Mouse (Mus musculus): ENCODE measurements around the gene Ccnt1. TPM values are rescaled to one million over a fixed set of nuclear protein-coding genes. Genes with fewer than 3 reads are reported as not detected.
"Not testable (repeated sequence)": the region's sequence is repeated elsewhere in the genome, so short reads cannot be mapped to it uniquely, and the experiment has no call there.

The Ccnt1 gene
- total RNA-seq, 2 experiments from 2014 or later: 37.2 to 41.1 TPM

DNA sequence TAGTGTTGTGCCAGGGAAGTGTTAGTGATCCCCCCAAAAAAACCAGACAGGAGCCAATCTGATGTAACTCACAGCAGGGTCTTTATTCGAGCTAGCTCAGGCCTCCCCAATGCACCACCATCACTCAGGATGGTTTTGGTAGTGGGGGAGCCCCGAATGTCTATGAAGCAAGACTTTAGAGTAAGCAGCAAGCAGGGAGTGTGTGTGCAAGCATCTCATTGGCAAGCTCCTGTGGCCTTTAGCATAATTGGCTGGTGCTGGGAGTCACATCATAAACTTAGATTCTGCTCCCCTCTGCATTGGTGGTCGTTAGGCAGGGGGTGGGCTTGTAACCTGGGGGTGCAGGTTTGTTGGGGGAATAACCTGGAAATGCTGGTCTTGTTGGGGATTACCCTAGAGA is 57.0 kb downstream of the Ccnt1 start:
- ATAC-seq (replicated peaks; ENCODE audit: low FRiP score, poor library complexity, severe bottlenecking): not testable (repeated sequence)

DNA sequence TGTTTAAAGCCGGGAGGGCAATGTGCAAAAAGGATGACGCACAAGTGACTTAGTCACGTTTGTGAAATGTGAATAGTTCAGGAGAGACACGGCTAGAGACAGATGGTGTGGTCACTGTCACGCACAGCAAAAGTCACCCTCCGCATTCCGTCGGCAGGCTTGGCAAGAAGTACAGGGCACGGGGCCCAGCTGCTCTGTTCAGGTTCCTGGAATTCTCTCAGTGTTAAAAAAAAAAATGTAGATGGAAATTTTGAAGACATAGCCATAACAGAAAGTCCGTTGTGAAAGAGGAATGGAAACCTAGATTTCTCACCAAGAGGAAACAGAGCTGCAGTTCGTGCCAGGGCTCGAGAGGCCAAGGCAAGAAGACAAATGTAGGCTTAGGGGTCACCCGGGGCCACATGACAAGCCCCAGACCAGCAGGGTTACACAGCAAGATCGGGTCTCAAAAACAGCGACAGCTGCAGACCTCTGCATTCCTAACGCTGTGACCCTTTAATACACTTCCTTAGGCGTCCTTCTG is 57.9 kb downstream of the Ccnt1 start:
- no peak for ATAC-seq (replicated peaks; ENCODE audit: low FRiP score, poor library complexity, severe bottlenecking)

DNA sequence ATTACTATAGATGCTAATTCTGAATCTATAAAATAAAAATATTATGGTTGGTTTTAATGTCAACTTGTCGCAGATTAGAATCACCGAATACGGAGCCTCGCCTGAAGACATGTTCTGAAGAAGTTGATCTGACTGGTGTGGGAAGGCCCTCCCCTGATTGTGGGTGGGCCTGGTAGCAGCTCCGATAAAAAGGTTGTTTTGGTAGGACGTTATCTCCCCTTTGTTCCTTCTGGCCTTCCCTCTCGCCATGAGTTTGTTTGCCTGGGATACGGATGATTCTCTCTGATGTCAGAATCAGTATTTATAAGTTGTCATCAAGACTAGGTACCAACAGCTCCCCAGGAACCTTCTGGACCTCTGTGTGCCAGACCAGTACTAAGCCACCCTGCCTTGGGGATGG is 58.5 kb downstream of the Ccnt1 start:
- no peak for ATAC-seq (replicated peaks; ENCODE audit: low FRiP score, poor library complexity, severe bottlenecking)

DNA sequence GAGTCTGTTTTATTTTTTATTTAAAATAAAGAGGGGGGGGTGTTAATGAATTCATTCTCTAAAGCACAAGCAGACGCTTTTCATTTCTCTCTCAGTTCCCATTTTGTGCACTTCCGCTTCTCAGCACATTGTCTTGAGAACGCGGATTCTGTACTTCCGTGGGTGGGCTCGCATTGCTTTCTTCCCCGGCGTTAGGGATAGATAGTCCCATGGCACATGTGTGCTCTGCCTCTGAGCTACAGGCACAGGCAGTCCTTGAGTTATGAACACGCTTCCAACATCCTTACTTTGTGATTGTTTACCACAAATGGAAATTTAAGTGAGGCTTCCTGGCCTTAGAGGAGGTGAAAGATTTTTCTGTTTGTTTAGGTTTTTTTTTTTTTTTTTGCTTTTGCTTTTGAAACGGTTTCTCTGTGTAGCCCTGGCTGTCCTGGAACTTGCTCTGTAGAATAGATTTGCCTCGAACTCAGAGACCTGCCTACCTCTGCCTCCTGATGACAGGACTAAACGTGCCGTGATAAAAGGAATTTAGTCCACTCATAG is 59.3 kb downstream of the Ccnt1 start:
- no peak for ATAC-seq (replicated peaks; ENCODE audit: low FRiP score, poor library complexity, severe bottlenecking)

DNA sequence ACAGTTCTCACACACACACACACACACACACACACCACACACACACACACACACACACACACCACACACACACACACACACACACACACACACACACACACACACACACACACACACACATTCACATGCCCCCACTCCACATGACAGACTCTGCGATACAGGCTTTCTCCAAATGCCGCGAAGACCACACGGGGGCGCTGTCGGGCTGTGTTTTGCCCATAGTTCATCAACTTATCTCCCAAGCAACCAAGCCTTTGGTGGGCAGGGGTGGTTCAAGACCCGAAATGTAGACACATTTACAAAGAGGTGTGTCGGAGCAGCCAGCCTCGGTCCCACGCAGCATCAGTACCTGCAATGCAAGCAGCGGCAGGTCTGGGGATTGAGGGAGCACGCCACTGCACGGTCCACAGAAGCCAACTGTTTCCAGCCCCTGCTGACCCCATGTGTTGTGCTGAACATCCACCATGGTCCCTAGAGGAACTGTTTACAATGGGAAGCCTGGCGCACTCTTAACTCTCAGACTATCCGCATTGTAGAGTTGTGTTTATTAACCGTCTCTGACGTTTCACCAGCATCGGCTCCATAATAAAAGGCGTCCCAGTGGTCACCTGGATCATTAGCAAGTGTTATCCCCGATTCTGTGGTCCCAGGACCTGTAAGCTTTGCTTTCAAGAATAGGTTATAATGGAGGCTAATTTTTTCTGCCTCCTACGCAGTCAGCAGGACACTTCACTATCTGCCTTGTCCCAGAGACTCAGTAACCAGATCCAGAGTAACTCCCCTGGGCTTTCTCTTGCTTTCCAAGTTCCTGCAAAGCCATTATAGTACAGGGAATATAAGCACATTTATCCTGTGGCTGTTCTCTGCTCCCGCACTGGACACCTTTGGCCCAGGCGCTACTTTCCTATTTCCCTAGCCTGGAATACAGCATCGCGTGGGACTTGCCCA is 60.0 kb downstream of the Ccnt1 start:
- ATAC-seq (replicated peaks; ENCODE audit: low FRiP score, poor library complexity, severe bottlenecking): peak; percentile 92

DNA sequence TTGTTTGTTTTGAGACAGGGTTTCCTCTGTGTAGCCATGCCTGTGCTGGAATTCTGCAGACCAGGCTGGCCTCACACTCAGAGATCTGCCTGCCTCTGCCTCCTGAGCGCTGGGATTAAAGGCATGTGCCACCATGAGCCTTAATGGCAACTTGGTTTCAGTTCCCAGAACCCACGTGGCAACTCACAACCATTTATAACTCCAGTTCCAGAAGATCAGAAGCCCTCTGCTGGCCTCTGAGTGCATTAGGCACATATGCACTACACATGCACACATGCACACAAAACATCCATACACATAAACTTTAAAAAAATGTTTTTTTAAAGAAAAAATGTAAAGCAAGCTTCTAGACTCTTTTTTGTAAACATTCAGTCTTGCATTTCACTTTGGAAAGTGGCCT is 61.3 kb downstream of the Ccnt1 start:
- ATAC-seq (replicated peaks; ENCODE audit: low FRiP score, poor library complexity, severe bottlenecking): no peak

DNA sequence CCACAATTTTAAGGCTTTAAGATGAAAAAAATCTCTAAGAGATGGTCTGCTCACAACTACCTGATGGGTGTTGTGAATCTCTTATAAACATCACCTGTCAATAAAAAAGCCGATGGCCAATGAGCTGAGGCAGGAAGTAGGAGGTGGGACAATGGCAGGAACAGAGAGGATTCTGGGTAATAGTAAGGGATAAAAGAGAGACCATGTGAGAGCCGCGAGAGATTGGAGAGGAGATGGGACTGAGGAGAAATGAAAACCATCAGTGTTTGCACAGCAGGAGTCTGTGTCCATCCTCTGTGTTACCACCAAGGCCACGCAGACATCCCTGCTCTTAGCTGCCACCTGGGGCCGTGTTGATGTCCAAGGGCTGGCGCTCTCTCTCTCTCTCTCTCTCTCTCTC is 63.4 kb downstream of the Ccnt1 start:
- no peak for ATAC-seq (replicated peaks; ENCODE audit: low FRiP score, poor library complexity, severe bottlenecking)

DNA sequence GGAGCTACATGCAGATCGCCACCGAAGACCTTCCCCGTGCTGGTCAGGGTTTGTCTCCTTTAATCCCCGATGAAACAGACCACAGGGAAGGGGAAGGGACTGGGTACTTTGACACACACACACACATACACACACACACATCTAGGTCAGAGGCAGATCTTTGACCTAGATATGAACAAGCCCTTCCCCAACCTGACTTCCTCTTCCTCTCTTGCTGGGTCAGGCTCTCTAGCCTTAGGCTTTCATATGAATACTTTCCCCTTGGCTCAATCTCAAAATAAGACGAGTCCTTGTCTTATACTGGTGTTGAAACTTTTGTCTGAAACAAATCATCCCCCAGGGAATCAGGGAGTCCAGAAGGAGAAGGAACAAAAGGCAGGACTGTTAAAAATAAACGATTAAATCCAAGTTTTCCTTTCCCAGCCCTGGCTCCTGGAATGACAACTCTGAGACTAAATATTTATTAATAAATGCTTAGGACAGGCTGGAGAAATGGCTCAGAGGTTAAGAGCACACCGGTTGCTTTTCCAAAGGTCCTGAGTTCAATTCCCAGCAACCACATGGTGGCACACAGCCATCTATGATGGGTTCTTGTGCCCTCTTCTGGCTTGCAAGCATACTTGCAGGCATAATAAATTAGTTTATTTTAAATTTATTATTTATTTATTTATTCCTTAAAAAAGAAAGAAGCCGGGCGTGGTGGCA is 64.3 kb downstream of the Ccnt1 start:
- no peak for ATAC-seq (replicated peaks; ENCODE audit: low FRiP score, poor library complexity, severe bottlenecking)

DNA sequence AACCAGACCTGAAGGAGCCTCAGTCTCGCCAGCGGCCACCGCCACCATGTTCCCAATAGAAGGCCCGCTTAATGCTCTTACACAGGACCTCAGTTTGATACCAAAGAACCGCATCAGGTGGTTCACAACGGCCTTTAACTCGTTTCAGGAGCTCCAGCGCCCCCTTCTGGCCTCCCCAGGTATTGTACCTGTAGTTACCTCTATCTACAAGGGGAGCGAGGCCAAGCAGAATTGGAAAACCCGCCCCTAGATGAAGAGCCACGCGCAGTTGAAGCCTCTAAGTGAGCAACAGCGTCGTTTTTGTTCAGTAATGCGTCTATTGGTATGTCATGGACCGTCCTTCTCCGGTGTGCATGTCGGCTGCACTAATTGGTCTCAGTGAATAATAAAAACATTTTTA is 66.2 kb downstream of the Ccnt1 start:
- ATAC-seq (replicated peaks; ENCODE audit: low FRiP score, poor library complexity, severe bottlenecking): peak; percentile 58

DNA sequence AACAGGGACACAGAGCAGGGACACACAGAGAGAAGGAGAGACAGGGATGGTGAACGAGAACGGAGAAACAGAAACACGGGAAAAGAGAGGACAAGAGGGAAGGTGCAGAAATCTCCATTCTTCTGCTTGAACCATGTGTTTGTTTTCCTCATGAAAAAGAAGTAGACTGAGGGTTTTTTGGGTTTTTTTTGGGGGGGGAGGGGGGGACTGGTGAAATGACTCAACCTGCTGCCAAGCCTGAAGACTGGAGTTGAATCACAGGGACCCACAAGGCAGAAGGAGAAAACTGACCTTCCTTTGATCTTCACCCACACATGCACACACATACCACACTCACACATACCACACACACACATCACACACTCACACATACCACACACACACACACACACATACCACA is 67.4 kb downstream of the Ccnt1 start:
- no peak for ATAC-seq (replicated peaks; ENCODE audit: low FRiP score, poor library complexity, severe bottlenecking)

DNA sequence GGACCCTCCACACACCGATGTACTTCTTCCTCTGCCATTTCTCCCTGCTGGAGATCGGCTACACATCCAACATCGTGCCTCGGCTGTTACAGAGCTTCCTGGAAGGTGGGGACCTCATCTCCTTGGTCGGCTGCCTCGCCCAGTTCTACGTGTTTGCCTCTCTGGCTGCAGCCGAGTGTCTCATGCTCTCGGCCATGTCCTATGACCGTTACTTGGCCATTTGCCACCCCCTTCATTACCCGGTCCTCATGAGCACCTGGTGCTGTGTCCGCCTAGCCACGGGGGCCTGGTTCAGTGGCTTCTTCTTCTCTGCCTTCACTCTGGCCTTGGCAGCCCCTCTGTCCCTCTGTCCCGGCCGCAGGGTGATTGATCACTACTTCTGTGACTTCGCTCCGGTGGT is 73.1 kb downstream of the Ccnt1 start:
- 0 out of 2 replicates have a peak, but pooled peaks have one; percentile 40 for ATAC-seq (replicated peaks; ENCODE audit: low FRiP score, poor library complexity, severe bottlenecking)

DNA sequence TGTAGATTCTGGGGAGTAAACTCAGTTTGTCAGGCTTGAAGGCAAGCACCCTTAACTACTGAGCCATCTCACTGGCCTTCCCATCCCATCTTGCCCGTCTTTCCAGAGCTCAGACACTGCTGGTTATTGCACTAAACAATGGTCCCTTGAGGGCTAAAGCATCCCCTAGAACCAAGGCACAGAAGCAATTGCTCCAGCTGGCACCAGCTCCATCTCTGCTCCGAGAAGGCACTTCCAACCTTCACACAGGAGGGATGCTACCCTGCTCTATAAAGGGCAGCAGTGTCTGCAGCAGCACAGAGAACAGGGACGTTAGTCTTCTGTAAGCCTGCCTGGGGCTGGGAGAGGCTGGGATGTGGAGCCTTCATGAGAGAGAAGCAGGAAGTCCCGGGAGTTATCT is 78.6 kb downstream of the Ccnt1 start, which contains the start of gene Olfr279:
Olfr279 (plus strand) TSS at position 301 of the 400 bp plus-strand sequence.
- no peak for ATAC-seq (replicated peaks; ENCODE audit: low FRiP score, poor library complexity, severe bottlenecking)

DNA sequence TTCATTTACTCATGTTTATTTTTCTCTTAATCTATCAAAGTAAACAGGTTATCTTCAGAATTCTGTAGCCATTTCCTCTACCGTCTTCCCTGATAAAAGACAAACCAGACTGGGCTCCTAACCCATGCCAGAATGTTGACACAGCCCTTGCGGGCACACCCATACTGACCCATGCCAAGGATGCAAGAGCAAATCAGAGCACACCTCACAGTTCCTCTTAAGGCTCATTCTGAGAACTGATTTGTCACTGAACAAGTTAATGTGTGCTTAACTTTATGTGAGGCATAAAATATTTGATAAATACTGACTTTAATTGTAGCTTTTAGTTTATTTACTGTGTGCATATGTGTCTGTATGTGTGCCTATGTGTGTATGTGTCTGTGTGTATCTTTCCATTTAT is 79.4 kb downstream of the Ccnt1 start:
- no peak for ATAC-seq (replicated peaks; ENCODE audit: low FRiP score, poor library complexity, severe bottlenecking)

Other genes starting within 250 kb of the Ccnt1 start
- not detected in 2 replicates for gene Olfr284, start 229.9 kb downstream of the Ccnt1 start, total RNA-seq (2015; ENCODE audit: low replicate concordance)
- not detected in 2 replicates for gene Olfr284, start 229.9 kb downstream of the Ccnt1 start, total RNA-seq (2017; ENCODE audit: low replicate concordance)
- not detected in 2 replicates for gene Olfr283, start 190.0 kb downstream of the Ccnt1 start, total RNA-seq (2015; ENCODE audit: low replicate concordance)
- not detected in 2 replicates for gene Olfr283, start 190.0 kb downstream of the Ccnt1 start, total RNA-seq (2017; ENCODE audit: low replicate concordance)
- not detected in 2 replicates for gene Olfr282, start 139.7 kb downstream of the Ccnt1 start, total RNA-seq (2015; ENCODE audit: low replicate concordance)
- not detected in 2 replicates for gene Olfr282, start 139.7 kb downstream of the Ccnt1 start, total RNA-seq (2017; ENCODE audit: low replicate concordance)
- not detected in 2 replicates for gene Olfr281, start 118.3 kb downstream of the Ccnt1 start, total RNA-seq (2015; ENCODE audit: low replicate concordance)
- gene Olfr281, start 118.3 kb downstream of the Ccnt1 start, total RNA-seq (2017; ENCODE audit: low replicate concordance): not detected in 2 replicates
- gene OR5BS1P, start 101.0 kb downstream of the Ccnt1 start, total RNA-seq (2015; ENCODE audit: low replicate concordance): not detected in 2 replicates
- not detected in 2 replicates for gene OR5BS1P, start 101.0 kb downstream of the Ccnt1 start, total RNA-seq (2017; ENCODE audit: low replicate concordance)
- not detected in 2 replicates for gene Lalba, start 88.2 kb downstream of the Ccnt1 start, total RNA-seq (2015; ENCODE audit: low replicate concordance)
- not detected in 2 replicates for gene Lalba, start 88.2 kb downstream of the Ccnt1 start, total RNA-seq (2017; ENCODE audit: low replicate concordance)
- not detected in 2 replicates for gene Olfr279, start 78.5 kb downstream of the Ccnt1 start, total RNA-seq (2015; ENCODE audit: low replicate concordance)
- gene Olfr279, start 78.5 kb downstream of the Ccnt1 start, total RNA-seq (2017; ENCODE audit: low replicate concordance): 0.17 TPM in 1 of 2 replicates, not detected in the other
- gene Kansl2, start 36.7 kb downstream of the Ccnt1 start, total RNA-seq (2015; ENCODE audit: low replicate concordance): 15.9 and 17.1 TPM in 2 replicates
- gene Kansl2, start 36.7 kb downstream of the Ccnt1 start, total RNA-seq (2017; ENCODE audit: low replicate concordance): 4.9 and 11.4 TPM in 2 replicates
- gene 4930415O20Rik, start 81 bp upstream of the Ccnt1 start, total RNA-seq (2015; ENCODE audit: low replicate concordance): not detected in 2 replicates
- gene 4930415O20Rik, start 81 bp upstream of the Ccnt1 start, total RNA-seq (2017; ENCODE audit: low replicate concordance): not detected in 2 replicates
- gene Adcy6, start 39.2 kb upstream of the Ccnt1 start, total RNA-seq (2015; ENCODE audit: low replicate concordance): 4.8 and 26.8 TPM in 2 replicates
- 33.2 and 42.9 TPM in 2 replicates for gene Adcy6, start 39.2 kb upstream of the Ccnt1 start, total RNA-seq (2017; ENCODE audit: low replicate concordance)
- gene Cacnb3, start 59.9 kb upstream of the Ccnt1 start, total RNA-seq (2015; ENCODE audit: low replicate concordance): not detected in 2 replicates
- gene Cacnb3, start 59.9 kb upstream of the Ccnt1 start, total RNA-seq (2017; ENCODE audit: low replicate concordance): not detected in 2 replicates
- gene Ddx23, start 92.0 kb upstream of the Ccnt1 start, total RNA-seq (2015; ENCODE audit: low replicate concordance): 9.4 and 10.4 TPM in 2 replicates
- gene Ddx23, start 92.0 kb upstream of the Ccnt1 start, total RNA-seq (2017; ENCODE audit: low replicate concordance): 32.3 and 40.2 TPM in 2 replicates
- gene Rnd1, start 106.5 kb upstream of the Ccnt1 start, total RNA-seq (2015; ENCODE audit: low replicate concordance): 4.4 TPM in 1 of 2 replicates, not detected in the other
- gene Rnd1, start 106.5 kb upstream of the Ccnt1 start, total RNA-seq (2017; ENCODE audit: low replicate concordance): 0.42 and 2.2 TPM in 2 replicates
- gene Ccdc65, start 137.3 kb upstream of the Ccnt1 start, total RNA-seq (2015; ENCODE audit: low replicate concordance): not detected in 2 replicates
- gene Ccdc65, start 137.3 kb upstream of the Ccnt1 start, total RNA-seq (2017; ENCODE audit: low replicate concordance): not detected in 2 replicates
- 1.2 TPM in 1 of 2 replicates, not detected in the other for gene Fkbp11, start 157.3 kb upstream of the Ccnt1 start, total RNA-seq (2015; ENCODE audit: low replicate concordance)
- gene Fkbp11, start 157.3 kb upstream of the Ccnt1 start, total RNA-seq (2017; ENCODE audit: low replicate concordance): 0.84 and 1.0 TPM in 2 replicates
- gene Arf3, start 192.3 kb upstream of the Ccnt1 start, total RNA-seq (2015; ENCODE audit: low replicate concordance): 7.1 and 8.4 TPM in 2 replicates
- 4.6 and 8.1 TPM in 2 replicates for gene Arf3, start 192.3 kb upstream of the Ccnt1 start, total RNA-seq (2017; ENCODE audit: low replicate concordance)
- 1.0 TPM in 1 of 2 replicates, not detected in the other for gene Wnt10b, start 207.2 kb upstream of the Ccnt1 start, total RNA-seq (2015; ENCODE audit: low replicate concordance)
- not detected in 2 replicates for gene Wnt10b, start 207.2 kb upstream of the Ccnt1 start, total RNA-seq (2017; ENCODE audit: low replicate concordance)
- gene Wnt1, start 218.9 kb upstream of the Ccnt1 start, total RNA-seq (2015; ENCODE audit: low replicate concordance): not detected in 2 replicates
- gene Wnt1, start 218.9 kb upstream of the Ccnt1 start, total RNA-seq (2017; ENCODE audit: low replicate concordance): not detected in 2 replicates
- gene Ddn, start 238.6 kb upstream of the Ccnt1 start, total RNA-seq (2015; ENCODE audit: low replicate concordance): not detected in 2 replicates
- gene Ddn, start 238.6 kb upstream of the Ccnt1 start, total RNA-seq (2017; ENCODE audit: low replicate concordance): not detected in 2 replicates